Mouse (Mus musculus): Measurements from ENCODE around the gene Tpbg.
"Not testable (repeated sequence)": the region's sequence is repeated elsewhere in the genome, so short reads cannot be mapped to it uniquely, and the experiment has no call there.

The Tpbg gene

GRCm38 (mm10) chr9:85842351-85843011, at the start of gene Tpbg:
Gene Tpbg, plus strand, starts transcription at chr9:85842380.
- DNase-seq = no peak

GRCm38 (mm10) chr9:85801986-85802385, 40.2 kb upstream of the Tpbg start:
- DNase-seq = not testable (repeated sequence)

- no peak for DNase-seq
Measured at GRCm38 (mm10) chr9:85802563-85802962, 39.6 kb upstream of the Tpbg start.

- DNase-seq = no peak
Measured at GRCm38 (mm10) chr9:85806411-85806810, 35.8 kb upstream of the Tpbg start.

- no peak for DNase-seq
Measured at GRCm38 (mm10) chr9:85809246-85809645, 32.9 kb upstream of the Tpbg start.

GRCm38 (mm10) chr9:85820829-85821228, 21.4 kb upstream of the Tpbg start:
- no peak for DNase-seq

- DNase-seq = no peak
Measured at GRCm38 (mm10) chr9:85835521-85836425, 6.4 kb upstream of the Tpbg start.

GRCm38 (mm10) chr9:85839626-85840025, 2.6 kb upstream of the Tpbg start:
- DNase-seq = no peak

- DNase-seq = no peak
Measured at GRCm38 (mm10) chr9:85841891-85842290, 289 bp upstream of the Tpbg start.

- DNase-seq = no peak
Measured at GRCm38 (mm10) chr9:85843031-85843890, 1.1 kb downstream of the Tpbg start.

GRCm38 (mm10) chr9:85843891-85844646, 1.9 kb downstream of the Tpbg start:
- no peak for DNase-seq

- no peak for DNase-seq
Measured at GRCm38 (mm10) chr9:85844647-85844983, 2.4 kb downstream of the Tpbg start.

- no peak for DNase-seq
Measured at GRCm38 (mm10) chr9:85846186-85846585, 4.0 kb downstream of the Tpbg start.

- no peak for DNase-seq
Measured at GRCm38 (mm10) chr9:85854780-85855179, 12.6 kb downstream of the Tpbg start.

GRCm38 (mm10) chr9:85856511-85856910, 14.3 kb downstream of the Tpbg start:
- no peak for DNase-seq

- no peak for DNase-seq
Measured at GRCm38 (mm10) chr9:85861065-85861464, 18.9 kb downstream of the Tpbg start.

GRCm38 (mm10) chr9:85862562-85862961, 20.4 kb downstream of the Tpbg start:
- DNase-seq = no peak

- no peak for DNase-seq
Measured at GRCm38 (mm10) chr9:85872908-85873307, 30.7 kb downstream of the Tpbg start.

GRCm38 (mm10) chr9:85893681-85894080, 51.5 kb downstream of the Tpbg start:
- DNase-seq = no peak

Data from thymus, postnatal 25 days (tissue).